Mouse (Mus musculus) testis, adult 2 months (tissue): ENCODE measurements at regions not wholly inside any gene's neighbourhood (a gene's known extent, or its start where the extent isn't known, plus 50 kb on each side); places are given as distances from the start of the nearest gene placed in this dataset.

ENCODE experiments used
- CTCF ChIP-seq: fragments of 200-500 bp; IDR thresholded peaks from 2 replicates; pipeline ENCODE4 v1.5.1; 2012; ENCODE audit warnings: low read depth, mild to moderate bottlenecking, inconsistent platforms, low read length, moderate library complexity; ENCODE audit not compliant: control insufficient read depth, insufficient read depth, insufficient replicate concordance
- POLR2A ChIP-seq: fragments of 200-500 bp; IDR thresholded peaks from 2 replicates; pipeline ENCODE4 v1.6.1; 2012; ENCODE audit warnings: low read depth, mild to moderate bottlenecking, inconsistent platforms, low read length, moderate library complexity; ENCODE audit not compliant: control insufficient read depth

DNA sequence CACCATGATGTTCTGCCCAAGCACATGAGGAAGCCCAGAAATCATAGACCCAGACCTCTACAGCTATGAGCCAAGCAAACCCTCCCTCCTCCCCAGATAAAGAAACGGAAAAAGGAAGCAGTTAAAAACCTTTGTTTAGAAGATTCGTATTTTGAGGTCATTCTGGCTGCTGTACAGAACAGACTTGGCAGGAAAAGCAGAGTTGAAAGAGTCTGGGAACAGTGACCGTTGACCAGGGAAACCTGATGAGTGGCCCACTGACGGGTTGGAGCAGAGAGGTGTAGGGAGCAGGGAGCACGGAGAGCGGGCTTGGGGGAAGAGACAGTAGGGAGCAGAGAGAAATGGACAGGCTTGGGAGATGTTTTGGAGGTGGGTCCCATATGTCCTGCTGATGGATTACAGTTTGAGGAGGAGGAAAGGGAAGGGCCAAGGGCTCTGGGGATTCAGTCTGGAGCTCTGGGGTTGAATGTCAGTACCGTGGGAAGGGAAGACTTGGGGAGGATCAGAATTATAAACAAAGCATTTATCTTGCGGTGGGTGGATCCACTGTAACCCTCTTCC is 191.2 kb downstream of the Rplp1 start:
- TF ChIP-seq CTCF (no peak), POLR2A (no peak)
